Mouse (Mus musculus) urinary bladder, postnatal 4 days (tissue): ENCODE data around the gene Slc38a11.

Experiments
- DNase-seq, 2 experiments: peaks; one replicate each; pipeline ENCODE4 v3.0.0; 2021 to 2022; ENCODE audit warnings: low spot score in 2 of 2

Slc38a11 gene

GRCm38 (mm10) chr2:65331321-65331720, 32.5 kb downstream of the Slc38a11 start:
- DNase-seq = no peak

GRCm38 (mm10) chr2:65321998-65322754, 41.7 kb downstream of the Slc38a11 start:
- no peak for DNase-seq

GRCm38 (mm10) chr2:65320975-65321374, 42.9 kb downstream of the Slc38a11 start:
- no peak for DNase-seq

GRCm38 (mm10) chr2:65316721-65317120, 47.1 kb downstream of the Slc38a11 start:
- DNase-seq = no peak

GRCm38 (mm10) chr2:65311250-65311649, 52.6 kb downstream of the Slc38a11 start:
- no peak for DNase-seq

GRCm38 (mm10) chr2:65296541-65296940, 67.3 kb downstream of the Slc38a11 start:
- no peak for DNase-seq

- peak in 1 of 2 experiments; percentile 37 for DNase-seq
Measured at GRCm38 (mm10) chr2:65294092-65294491, 69.7 kb downstream of the Slc38a11 start.

GRCm38 (mm10) chr2:65293411-65293810, 70.4 kb downstream of the Slc38a11 start:
- peak in 1 of 2 experiments; percentile 19 for DNase-seq

- DNase-seq = no peak
Measured at GRCm38 (mm10) chr2:65289721-65290120, 74.1 kb downstream of the Slc38a11 start.

- DNase-seq = no peak
Measured at GRCm38 (mm10) chr2:65288696-65289095, 75.1 kb downstream of the Slc38a11 start.

GRCm38 (mm10) chr2:65285380-65285779, 78.5 kb downstream of the Slc38a11 start:
- DNase-seq = no peak

- no peak for DNase-seq
Measured at GRCm38 (mm10) chr2:65282979-65283378, 80.9 kb downstream of the Slc38a11 start.

GRCm38 (mm10) chr2:65279029-65279690, 84.7 kb downstream of the Slc38a11 start:
- no peak for DNase-seq

- DNase-seq = no peak
Measured at GRCm38 (mm10) chr2:65275443-65276061, 88.3 kb downstream of the Slc38a11 start.

GRCm38 (mm10) chr2:65273910-65274309, 89.9 kb downstream of the Slc38a11 start:
- no peak for DNase-seq

GRCm38 (mm10) chr2:65268731-65269130, 95.1 kb downstream of the Slc38a11 start:
- DNase-seq = no peak

- DNase-seq = no peak
Measured at GRCm38 (mm10) chr2:65267834-65268233, 96.0 kb downstream of the Slc38a11 start.

- no peak for DNase-seq
Measured at GRCm38 (mm10) chr2:65266576-65267299, 97.1 kb downstream of the Slc38a11 start.
